Mouse (Mus musculus): ENCODE measurements around the gene Gm6164. TPM values are rescaled to one million over a fixed set of nuclear protein-coding genes. Genes with fewer than 3 reads are reported as not detected.
"Not testable (repeated sequence)": the region's sequence is repeated elsewhere in the genome, so short reads cannot be mapped to it uniquely, and the experiment has no call there.

Gm6164 gene
- not detected for total RNA-seq (2021)
- long read RNA-seq, experiment 1: 0 reads
- long read RNA-seq, experiment 2: 0 reads

- DNase-seq: not testable (repeated sequence)
These were observed at the start of gene Gm6164 for GRCm38 (mm10) chr7:20205507-20205906. Gm6164 (minus strand) TSS chr7:20205607.

- not testable (repeated sequence) for DNase-seq
These were observed 28.3 kb upstream of the Gm6164 start, which contains the start of gene Gm4498 for GRCm38 (mm10) chr7:20233728-20234127. Gm4498 (minus strand) TSS chr7:20233828.

GRCm38 (mm10) chr7:20193410-20193809 is 12.0 kb downstream of the Gm6164 start, which contains the start of gene Vmn1r95:
Vmn1r95 (plus strand) TSS chr7:20193710.
- DNase-seq: not testable (repeated sequence)

- not testable (repeated sequence) for DNase-seq
These were observed 37.1 kb downstream of the Gm6164 start, which contains the start of gene Vmn1r94 for GRCm38 (mm10) chr7:20168277-20168676. Vmn1r94 (minus strand) TSS chr7:20168377.

Other genes starting within 250 kb of the Gm6164 start
- gene Ceacam20, start 240.2 kb downstream of the Gm6164 start, total RNA-seq (2021): not detected
- not detected for gene Nlrp9b, start 214.1 kb downstream of the Gm6164 start, total RNA-seq (2021)
- not detected for gene Vmn1r91, start 105.9 kb downstream of the Gm6164 start, total RNA-seq (2021)
- not detected for gene Gm16442, start 83.0 kb downstream of the Gm6164 start, total RNA-seq (2021)
- not detected for gene Vmn1r93, start 66.5 kb downstream of the Gm6164 start, total RNA-seq (2021)
- not detected for gene Vmn1r94, start 37.2 kb downstream of the Gm6164 start, total RNA-seq (2021)
- gene Vmn1r95, start 11.9 kb downstream of the Gm6164 start, total RNA-seq (2021): not detected
- not detected for gene Gm4498, start 28.2 kb upstream of the Gm6164 start, total RNA-seq (2021)
- not detected for gene Gm5890, start 57.2 kb upstream of the Gm6164 start, total RNA-seq (2021)
- not detected for gene Gm4133, start 128.5 kb upstream of the Gm6164 start, total RNA-seq (2021)
- not detected for gene Gm5728, start 169.8 kb upstream of the Gm6164 start, total RNA-seq (2021)
- not detected for gene Vmn1r100, start 212.3 kb upstream of the Gm6164 start, total RNA-seq (2021)
- gene Vmn1r101, start 237.0 kb upstream of the Gm6164 start, total RNA-seq (2021): not detected

Measured in gastrocnemius, postnatal 10 days (tissue).